In genomic region chr17:27799771-27800584, GRCm38 (mm10) we compare ENCODE assay signal across 7 mouse cellular contexts. TPM values are rescaled to one million over a fixed set of nuclear protein-coding genes. Genes with fewer than 3 reads are reported as not detected.
DNase-seq lines count a peak whose midpoint lies in the region; ATAC-seq and TF ChIP-seq lines count a peak whose summit lies in the region.

No protein-coding gene starts in this region.

- no peak for ATAC-seq in hindbrain, embryonic 14.5 days (ENCODE audit: low FRiP score)
- no peak for ATAC-seq in neural tube, embryonic 15.5 days (ENCODE audit: low FRiP score)
- ATAC-seq in megakaryocyte-erythroid progenitor cell, adult 5-6 weeks (replicated peaks; ENCODE audit: low FRiP score, low TSS enrichment, poor library complexity, severe bottlenecking): no peak

- peak; percentile 27 for DNase-seq in brain, adult 2 months (ENCODE audit: low read depth, low spot score)
- no peak for DNase-seq in hindbrain, embryonic 14.5 days (ENCODE audit: low spot score)
- DNase-seq in liver, adult 2 months (ENCODE audit: extremely low read depth, low read depth, low spot score): peak; percentile 84
- DNase-seq in gastrocnemius, adult 8-10 months (ENCODE audit: low spot score in 2 of 2): no peak

- peaks cover 61% of the 10 kb centered on the region for H3K79me2 ChIP-seq in liver, adult 2 months (ENCODE audit: control insufficient read depth, insufficient read depth, low read length)

- 65% methylated on average over 16 of the region's 16 CpGs for WGBS in hindbrain, embryonic 14.5 days
- WGBS in liver, adult 2 months: 22% methylated on average over 16 of the region's 16 CpGs
- WGBS in neural tube, embryonic 15.5 days: 45% methylated on average over 16 of the region's 16 CpGs

- H3K27me3 ChIP-seq in ES-Bruce4 (ENCODE audit: control insufficient read depth, insufficient read depth, low read length, poor library complexity, severe bottlenecking): no peaks in the 10 kb centered on the region
- no peaks in the 10 kb centered on the region for H3K27me3 ChIP-seq in hindbrain, embryonic 14.5 days (ENCODE audit: control insufficient read depth, insufficient read depth, low read length)
- no peaks in the 10 kb centered on the region for H3K27me3 ChIP-seq in liver, adult 2 months (ENCODE audit: control insufficient read depth, insufficient read depth, low read length)
- H3K27me3 ChIP-seq in neural tube, embryonic 15.5 days (replicated peaks): no peaks in the 10 kb centered on the region

- peaks cover 4% of the 10 kb centered on the region for H3K4me1 ChIP-seq in ES-Bruce4 (ENCODE audit: control insufficient read depth, insufficient read depth, low read length)
- H3K4me1 ChIP-seq in hindbrain, embryonic 14.5 days (replicated peaks; ENCODE audit: control insufficient read depth, insufficient read depth, low read length): peaks cover 21% of the 10 kb centered on the region
- peaks cover 59% of the 10 kb centered on the region for H3K4me1 ChIP-seq in liver, adult 2 months (ENCODE audit: control insufficient read depth, insufficient read depth, low read length)
- H3K4me1 ChIP-seq in neural tube, embryonic 15.5 days: peaks cover 33% of the 10 kb centered on the region

- no peak for TF ChIP-seq POLR2A in ES-Bruce4 (IDR thresholded peaks at IDR 0.05; ENCODE audit: insufficient read depth, low read length)
- TF ChIP-seq POLR2A in liver, adult 2 months (IDR thresholded peaks at IDR 0.05; ENCODE audit: extremely low read depth, insufficient read depth, low read length): no peak

- peak; percentile 95 for TF ChIP-seq EP300 in ES-Bruce4 (IDR thresholded peaks at IDR 0.05; ENCODE audit: insufficient read depth, low read depth, low read length)

- H3K9me3 ChIP-seq in ES-Bruce4 (replicated peaks; ENCODE audit: control insufficient read depth, insufficient read depth, low read length, poor library complexity, severe bottlenecking): no peaks in the 10 kb centered on the region
- H3K9me3 ChIP-seq in hindbrain, embryonic 14.5 days (ENCODE audit: control insufficient read depth, low read length): no peaks in the 10 kb centered on the region
- no peaks in the 10 kb centered on the region for H3K9me3 ChIP-seq in neural tube, embryonic 15.5 days (replicated peaks)

- TF ChIP-seq CTCF in ES-Bruce4 (IDR thresholded peaks at IDR 0.05; ENCODE audit: low read depth, low read length): no peak
- no peak for TF ChIP-seq CTCF in liver, adult 2 months (IDR thresholded peaks at IDR 0.05; ENCODE audit: low read depth, low read length)

- H3K36me3 ChIP-seq in ES-Bruce4 (ENCODE audit: control insufficient read depth, insufficient read depth, low read length, poor library complexity, severe bottlenecking): no peaks in the 10 kb centered on the region
- no peaks in the 10 kb centered on the region for H3K36me3 ChIP-seq in hindbrain, embryonic 14.5 days (replicated peaks; ENCODE audit: control insufficient read depth, insufficient read depth)
- H3K36me3 ChIP-seq in liver, adult 2 months (ENCODE audit: control insufficient read depth, insufficient read depth, low read length): no peaks in the 10 kb centered on the region
- H3K36me3 ChIP-seq in neural tube, embryonic 15.5 days: no peaks in the 10 kb centered on the region

- H3K4me3 ChIP-seq in ES-Bruce4 (ENCODE audit: low read depth, low read length): peak overlapping the region; percentile 42
- H3K4me3 ChIP-seq in hindbrain, embryonic 14.5 days (replicated peaks; ENCODE audit: low read length): no peak overlapping the region
- no peak overlapping the region for H3K4me3 ChIP-seq in liver, adult 2 months (ENCODE audit: insufficient read depth, low read depth, low read length)
- no peak overlapping the region for H3K4me3 ChIP-seq in neural tube, embryonic 15.5 days (replicated peaks)

- H3K27ac ChIP-seq in ES-Bruce4 (ENCODE audit: insufficient read depth, low read length): peak overlapping the region; percentile 89
- peak overlapping the region; percentile 63 for H3K27ac ChIP-seq in hindbrain, embryonic 14.5 days
- H3K27ac ChIP-seq in liver, adult 2 months (replicated peaks; ENCODE audit: insufficient read depth, low read depth, low read length): peak overlapping the region; percentile 53
- H3K27ac ChIP-seq in neural tube, embryonic 15.5 days (replicated peaks): peak overlapping the region; percentile 54

- H3K4me2 ChIP-seq in hindbrain, embryonic 14.5 days (replicated peaks): 0 out of 2 replicates have a peak overlapping the region, but pooled peaks have one; percentile 15
- 0 out of 2 replicates have a peak overlapping the region, but pooled peaks have one; percentile 9 for H3K4me2 ChIP-seq in neural tube, embryonic 15.5 days

- H3K9ac ChIP-seq in ES-Bruce4 (ENCODE audit: low read depth, poor library complexity, severe bottlenecking): peak overlapping the region; percentile 33
- H3K9ac ChIP-seq in hindbrain, embryonic 14.5 days: no peak overlapping the region
- H3K9ac ChIP-seq in liver, adult 2 months (ENCODE audit: low read depth, low read length): peak overlapping the region; percentile 16
- H3K9ac ChIP-seq in neural tube, embryonic 15.5 days (replicated peaks): no peak overlapping the region

RNA-seq across cellular contexts. Expression of gene D17Wsu92e, which starts 20.5 kb away (rescaled TPM):
- polyA plus RNA-seq in ES-Bruce4 (2011; ENCODE audit: insufficient read depth, insufficient read length, low read depth, missing spikeins): 90.6 and 95.0 TPM in 2 replicates
- polyA plus RNA-seq in hindbrain, embryonic 14.5 days (2014; fragmentation: Nextera tagmentation; extraction: Ambion mirVana): 11.1 and 12.2 TPM in 2 replicates
- total RNA-seq in liver, adult 2 months (2014; rRNA removed): 93.0 and 117 TPM in 2 replicates
- 159 and 178 TPM in 2 replicates for polyA plus RNA-seq in liver, adult 2 months (2012; rRNA removed)
- polyA plus RNA-seq in neural tube, embryonic 15.5 days (2015; fragmentation: Nextera tagmentation; extraction: Ambion mirVana): 9.3 and 12.2 TPM in 2 replicates
- total RNA-seq in gastrocnemius, adult 8-10 months (2022): 100 to 1,000 TPM; 224 to 253 (median 227) TPM
- 66.2 and 76.6 TPM in 2 replicates for total RNA-seq in megakaryocyte-erythroid progenitor cell, adult 5-6 weeks (2014; fragmentation: Nextera tagmentation)
- total RNA-seq in megakaryocyte-erythroid progenitor cell, adult 5-6 weeks (2017): 90.1 and 90.5 TPM in 2 replicates

RNA-seq across cellular contexts. Expression of gene Snrpc, which starts 38.0 kb away (rescaled TPM):
- polyA plus RNA-seq in ES-Bruce4 (2011; ENCODE audit: insufficient read depth, insufficient read length, low read depth, missing spikeins): 266 and 268 TPM in 2 replicates
- polyA plus RNA-seq in hindbrain, embryonic 14.5 days (2014; fragmentation: Nextera tagmentation; extraction: Ambion mirVana): 202 and 223 TPM in 2 replicates
- 24.4 and 27.1 TPM in 2 replicates for total RNA-seq in liver, adult 2 months (2014; rRNA removed)
- 42.2 and 49.6 TPM in 2 replicates for polyA plus RNA-seq in liver, adult 2 months (2012; rRNA removed)
- polyA plus RNA-seq in neural tube, embryonic 15.5 days (2015; fragmentation: Nextera tagmentation; extraction: Ambion mirVana): 211 and 227 TPM in 2 replicates
- total RNA-seq in gastrocnemius, adult 8-10 months (2022): 10 to 100 TPM; 52.1 to 64.3 (median 59.5) TPM
- 160 and 260 TPM in 2 replicates for total RNA-seq in megakaryocyte-erythroid progenitor cell, adult 5-6 weeks (2014; fragmentation: Nextera tagmentation)
- total RNA-seq in megakaryocyte-erythroid progenitor cell, adult 5-6 weeks (2017): 123 and 157 TPM in 2 replicates

RNA-seq across cellular contexts. Expression of gene Uhrf1bp1, which starts 56.3 kb away (rescaled TPM):
- 18.4 and 22.3 TPM in 2 replicates for polyA plus RNA-seq in ES-Bruce4 (2011; ENCODE audit: insufficient read depth, insufficient read length, low read depth, missing spikeins)
- 8.2 and 8.9 TPM in 2 replicates for polyA plus RNA-seq in hindbrain, embryonic 14.5 days (2014; fragmentation: Nextera tagmentation; extraction: Ambion mirVana)
- total RNA-seq in liver, adult 2 months (2014; rRNA removed): 5.0 and 5.5 TPM in 2 replicates
- 7.0 and 7.2 TPM in 2 replicates for polyA plus RNA-seq in liver, adult 2 months (2012; rRNA removed)
- 6.0 and 6.1 TPM in 2 replicates for polyA plus RNA-seq in neural tube, embryonic 15.5 days (2015; fragmentation: Nextera tagmentation; extraction: Ambion mirVana)
- 10 to 100 TPM; 21.0 to 30.9 (median 28.8) TPM for total RNA-seq in gastrocnemius, adult 8-10 months (2022)
- 28.6 and 28.8 TPM in 2 replicates for total RNA-seq in megakaryocyte-erythroid progenitor cell, adult 5-6 weeks (2014; fragmentation: Nextera tagmentation)
- 14.1 and 15.1 TPM in 2 replicates for total RNA-seq in megakaryocyte-erythroid progenitor cell, adult 5-6 weeks (2017)

Comparison
In these comparisons a context has a peak if more than half of its experiments do, and no peak if none do; other contexts are left out.
1. H3K9ac ChIP-seq: peak in ES-Bruce4 (single experiment) and liver, adult 2 months (single experiment); none in hindbrain, embryonic 14.5 days (single experiment) and neural tube, embryonic 15.5 days (single experiment).
2. DNase-seq: peak in brain, adult 2 months (single experiment) and liver, adult 2 months (single experiment); none in hindbrain, embryonic 14.5 days (single experiment) and gastrocnemius, adult 8-10 months (0 of 2).
3. Peak in every context shown above with its lines, with median percentiles within 50 percentile points of each other: H3K27ac ChIP-seq.